Comparison of ENCODE assay signal across 8 mouse cellular contexts in genomic region chr17:36866719-36867527, GRCm38 (mm10). TPM values are rescaled to one million over a fixed set of nuclear protein-coding genes. Genes with fewer than 3 reads are reported as not detected.
A peak's percentile ranks its signal among the peaks of the same experiment; 100 is the strongest.
DNase-seq lines count a peak whose midpoint lies in the region; ATAC-seq and TF ChIP-seq lines count a peak whose summit lies in the region.

TSS of gene Trim15 (minus strand) at chr17:36867210.

- peak within 1 kb of the TSS; percentile 74 for H3K4me3 ChIP-seq in E14TG2a.4 (replicated peaks; ENCODE audit: low read length)
- peak within 1 kb of the TSS; percentile 22 for H3K4me3 ChIP-seq in hindbrain, embryonic 14.5 days (replicated peaks; ENCODE audit: low read length)
- peak within 1 kb of the TSS; percentile 18 to 54; a peak in 3 of 4 replicates for H3K4me3 ChIP-seq in liver, embryonic 14.5 days (ENCODE audit: insufficient read depth in 1 of 2, low read depth in 2 of 2, low read length in 2 of 2)
- peak within 1 kb of the TSS; percentile 35 for H3K4me3 ChIP-seq in stomach, embryonic 16.5 days (replicated peaks; ENCODE audit: low read length)

- peaks cover 52% of the 10 kb centered on the region for H3K27me3 ChIP-seq in E14TG2a.4 (ENCODE audit: insufficient read depth, low read length)
- H3K27me3 ChIP-seq in hindbrain, embryonic 14.5 days (ENCODE audit: control insufficient read depth, insufficient read depth, low read length): peaks cover 24% of the 10 kb centered on the region
- H3K27me3 ChIP-seq in liver, embryonic 14.5 days (ENCODE audit: control insufficient read depth, insufficient read depth, low read length): peaks cover 41% of the 10 kb centered on the region
- H3K27me3 ChIP-seq in stomach, embryonic 16.5 days (ENCODE audit: control insufficient read depth, insufficient read depth, low read length): peaks cover 8% of the 10 kb centered on the region

- peak within 1 kb of the TSS; percentile 46 for H3K4me2 ChIP-seq in hindbrain, embryonic 14.5 days (replicated peaks)
- H3K4me2 ChIP-seq in liver, embryonic 14.5 days (ENCODE audit: low read depth): peak within 1 kb of the TSS; percentile 80
- peak within 1 kb of the TSS; percentile 58 for H3K4me2 ChIP-seq in stomach, embryonic 16.5 days (ENCODE audit: low read depth, low read length)

- intact Hi-C loops in gastrocnemius, postnatal 14 days (cut with DNase I; ENCODE audit: low total_unique reads): no loop called here
- intact Hi-C loops in gastrocnemius, postnatal 36 days (cut with DNase I): no loop called here

- WGBS in hindbrain, embryonic 14.5 days: 13% methylated on average over 29 of the region's 29 CpGs
- WGBS in liver, embryonic 14.5 days (ENCODE audit: insufficient replicate concordance): 15% methylated on average over 29 of the region's 29 CpGs
- 11% methylated on average over 29 of the region's 29 CpGs for WGBS in stomach, embryonic 16.5 days

- TF ChIP-seq CTCF in E14TG2a.4 (conservative IDR thresholded peaks at IDR 0.05; ENCODE audit: low read length): no peak
- TF ChIP-seq CTCF in liver, embryonic 14.5 days (IDR thresholded peaks at IDR 0.05; ENCODE audit: low read depth): no peak

- peak; percentile 27; the same call in 1 of the 2 replicates for ATAC-seq in hindbrain, embryonic 14.5 days (ENCODE audit: low FRiP score)
- no peak for ATAC-seq in liver, embryonic 14.5 days (ENCODE audit: insufficient read depth)
- peak; percentile 89 for ATAC-seq in stomach, embryonic 16.5 days (ENCODE audit: insufficient read depth, low FRiP score)

- H3K27ac ChIP-seq in hindbrain, embryonic 14.5 days: no peak within 1 kb of the TSS
- peak within 1 kb of the TSS; percentile 31 for H3K27ac ChIP-seq in liver, embryonic 14.5 days
- no peak within 1 kb of the TSS; the same call in 1 of the 2 replicates for H3K27ac ChIP-seq in stomach, embryonic 16.5 days (ENCODE audit: low read length)

- no peaks in the 10 kb centered on the region for H3K9me3 ChIP-seq in E14TG2a.4 (ENCODE audit: low read length)
- H3K9me3 ChIP-seq in hindbrain, embryonic 14.5 days (ENCODE audit: control insufficient read depth, low read length): no peaks in the 10 kb centered on the region
- no peaks in the 10 kb centered on the region for H3K9me3 ChIP-seq in liver, embryonic 14.5 days (ENCODE audit: control insufficient read depth, low read length)
- H3K9me3 ChIP-seq in stomach, embryonic 16.5 days (replicated peaks; ENCODE audit: control insufficient read depth, low read length): no peaks in the 10 kb centered on the region

- peak; percentile 22 for DNase-seq in brain, adult 2 months (ENCODE audit: low read depth, low spot score)
- DNase-seq in hindbrain, embryonic 14.5 days (ENCODE audit: low spot score): no peak
- DNase-seq in liver, embryonic 14.5 days (ENCODE audit: low read depth in 3 of 3, low spot score in 3 of 3): peak in 2 of 3 experiments; percentile 17 to 63
- no peak for DNase-seq in gastrocnemius, postnatal 14 days
- DNase-seq in adrenal gland, adult 18-20 months (ENCODE audit: low spot score in 2 of 2): no peak
- no peak for DNase-seq in gastrocnemius, postnatal 36 days

- peak within 1 kb of the TSS; percentile 42 for H3K9ac ChIP-seq in hindbrain, embryonic 14.5 days
- H3K9ac ChIP-seq in liver, embryonic 14.5 days (replicated peaks): peak within 1 kb of the TSS; percentile 57
- H3K9ac ChIP-seq in stomach, embryonic 16.5 days (ENCODE audit: low read length): peak within 1 kb of the TSS; percentile 49

- TF ChIP-seq EP300 in liver, embryonic 14.5 days (IDR thresholded peaks at IDR 0.05; ENCODE audit: low read depth): no peak

- no peaks in the 10 kb centered on the region for H3K36me3 ChIP-seq in E14TG2a.4 (ENCODE audit: insufficient read depth, low read length)
- no peaks in the 10 kb centered on the region for H3K36me3 ChIP-seq in hindbrain, embryonic 14.5 days (replicated peaks; ENCODE audit: control insufficient read depth, insufficient read depth)
- peaks cover 14% of the 10 kb centered on the region for H3K36me3 ChIP-seq in liver, embryonic 14.5 days (replicated peaks; ENCODE audit: control insufficient read depth, insufficient read depth, low read depth)
- H3K36me3 ChIP-seq in stomach, embryonic 16.5 days (ENCODE audit: control insufficient read depth, insufficient read depth, low read length): no peaks in the 10 kb centered on the region

- H3K4me1 ChIP-seq in E14TG2a.4 (replicated peaks; ENCODE audit: low read depth, low read length): peaks cover 19% of the 10 kb centered on the region
- H3K4me1 ChIP-seq in hindbrain, embryonic 14.5 days (replicated peaks; ENCODE audit: control insufficient read depth, insufficient read depth, low read length): no peaks in the 10 kb centered on the region; the same call in 1 of the 2 replicates
- peaks cover 30 to 32% of the 10 kb centered on the region in 2 experiments for H3K4me1 ChIP-seq in liver, embryonic 14.5 days (replicated peaks; ENCODE audit: control insufficient read depth in 2 of 2, insufficient read depth in 2 of 2, low read length in 1 of 2)
- no peaks in the 10 kb centered on the region; the same call in 1 of the 2 replicates for H3K4me1 ChIP-seq in stomach, embryonic 16.5 days (ENCODE audit: control insufficient read depth, insufficient read depth, low read length)

RNA-seq across cellular contexts. Expression of gene Trim15, which starts in this region (rescaled TPM):
- polyA plus RNA-seq in hindbrain, embryonic 14.5 days (2014; fragmentation: Nextera tagmentation; extraction: Ambion mirVana): 0.61 and 0.78 TPM in 2 replicates
- 0.15 and 0.26 TPM in 2 replicates for polyA plus RNA-seq in liver, embryonic 14.5 days (2012; rRNA removed)
- 0.20 and 0.32 TPM in 2 replicates for polyA plus RNA-seq in liver, embryonic 14.5 days (2014; fragmentation: Nextera tagmentation; extraction: Ambion mirVana)
- polyA plus RNA-seq in stomach, embryonic 16.5 days (2015; fragmentation: Nextera tagmentation; extraction: Ambion mirVana): 0.83 and 1.2 TPM in 2 replicates
- not detected for total RNA-seq in gastrocnemius, postnatal 14 days (2021)
- not detected for total RNA-seq in adrenal gland, adult 18-20 months (2021)
- total RNA-seq in gastrocnemius, postnatal 36 days (2021): not detected

Comparison
In these comparisons a context has a peak if more than half of its experiments do, and no peak if none do; other contexts are left out.
1. Peak in ATAC-seq, H3K4me3 ChIP-seq, H3K9ac ChIP-seq and H3K4me2 ChIP-seq in hindbrain, embryonic 14.5 days; RNA of the gene not detected or under 1 TPM.
2. Peak in DNase-seq, H3K4me3 ChIP-seq, H3K27ac ChIP-seq, H3K9ac ChIP-seq and H3K4me2 ChIP-seq in liver, embryonic 14.5 days; RNA of the gene not detected or under 1 TPM.
3. H3K4me3 ChIP-seq: peak in every context shown above with its lines; median percentile 74 in E14TG2a.4; 36 in liver, embryonic 14.5 days; 35 in stomach, embryonic 16.5 days; 22 in hindbrain, embryonic 14.5 days.